Mouse (Mus musculus) layer of hippocampus, postnatal 10 days (tissue): Measurements from ENCODE around the gene Rph3al. TPM values are rescaled to one million over a fixed set of nuclear protein-coding genes. Genes with fewer than 3 reads are reported as not detected.

ENCODE experiments used
- DNase-seq, 2 experiments: peaks; one replicate each; pipeline ENCODE4 v3.0.0; 2021; ENCODE audit warnings: low spot score in 2 of 2
- total RNA-seq, 2 experiments: library from RNA; stranded (reverse); gene quantifications; 2 replicates each; pipeline ENCODE4 v1.2.3; 2021

The Rph3al gene
- total RNA-seq, 2 experiments from 2014 or later: 4.2 to 5.6 TPM

DNA sequence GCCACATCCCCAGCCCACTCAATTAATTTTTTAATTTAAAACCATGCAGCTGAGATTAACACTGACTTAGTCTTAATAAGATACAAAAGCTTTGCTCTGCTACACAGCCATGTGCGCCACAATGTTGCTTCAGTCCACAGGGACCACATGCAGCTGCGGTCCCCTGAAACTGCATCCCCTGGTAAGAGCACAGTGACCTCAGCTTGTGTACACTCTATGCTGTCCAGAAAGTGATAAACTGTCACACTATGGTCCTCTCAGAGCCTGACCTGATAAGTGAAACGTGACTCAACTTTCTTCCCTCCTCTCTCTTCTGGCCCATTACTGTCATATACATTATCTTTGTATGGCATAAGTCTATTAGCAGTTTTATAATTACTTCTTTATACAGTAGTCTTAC, 12.2 kb upstream of the Rph3al start:
- DNase-seq: no peak

DNA sequence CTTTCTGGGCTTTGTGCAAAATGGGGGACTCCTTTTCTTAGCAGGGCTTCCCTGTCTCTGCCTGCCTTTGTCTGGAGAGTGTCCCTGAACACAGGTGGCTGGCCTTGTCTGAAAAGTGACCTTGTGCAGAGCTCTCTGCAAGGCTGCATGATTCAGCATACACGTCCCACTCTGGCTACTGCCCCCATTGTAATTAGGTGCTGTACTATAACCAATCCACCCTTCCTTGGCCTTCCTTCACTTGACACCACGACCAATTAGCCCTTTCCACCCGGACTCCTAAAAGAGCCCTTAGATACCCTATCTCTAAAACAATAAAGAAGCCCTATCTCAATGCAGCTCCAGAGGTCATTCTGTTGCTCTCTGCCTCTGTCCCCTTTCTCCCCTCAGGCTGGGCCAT, 10.6 kb upstream of the Rph3al start:
- no peak for DNase-seq

DNA sequence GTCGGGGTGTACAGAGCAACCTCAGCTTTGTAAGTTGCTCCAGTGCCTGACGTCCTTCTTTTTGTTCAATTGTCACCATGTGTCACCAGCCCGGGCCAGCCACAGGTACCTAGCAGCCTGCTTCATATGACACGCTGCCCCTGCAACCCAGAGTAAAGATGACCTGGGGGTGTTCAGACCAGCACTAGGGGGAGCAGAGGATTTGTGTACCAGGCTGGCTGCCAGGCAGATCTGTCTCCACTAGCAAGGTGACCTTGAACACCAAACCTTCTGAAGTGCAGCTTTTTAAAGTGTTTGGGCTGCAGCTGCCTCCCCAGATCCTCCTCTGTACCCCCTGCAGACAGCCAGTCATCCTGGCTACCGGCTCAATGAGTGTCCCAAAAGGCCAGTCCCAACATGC, 9.0 kb upstream of the Rph3al start:
- DNase-seq: no peak

DNA sequence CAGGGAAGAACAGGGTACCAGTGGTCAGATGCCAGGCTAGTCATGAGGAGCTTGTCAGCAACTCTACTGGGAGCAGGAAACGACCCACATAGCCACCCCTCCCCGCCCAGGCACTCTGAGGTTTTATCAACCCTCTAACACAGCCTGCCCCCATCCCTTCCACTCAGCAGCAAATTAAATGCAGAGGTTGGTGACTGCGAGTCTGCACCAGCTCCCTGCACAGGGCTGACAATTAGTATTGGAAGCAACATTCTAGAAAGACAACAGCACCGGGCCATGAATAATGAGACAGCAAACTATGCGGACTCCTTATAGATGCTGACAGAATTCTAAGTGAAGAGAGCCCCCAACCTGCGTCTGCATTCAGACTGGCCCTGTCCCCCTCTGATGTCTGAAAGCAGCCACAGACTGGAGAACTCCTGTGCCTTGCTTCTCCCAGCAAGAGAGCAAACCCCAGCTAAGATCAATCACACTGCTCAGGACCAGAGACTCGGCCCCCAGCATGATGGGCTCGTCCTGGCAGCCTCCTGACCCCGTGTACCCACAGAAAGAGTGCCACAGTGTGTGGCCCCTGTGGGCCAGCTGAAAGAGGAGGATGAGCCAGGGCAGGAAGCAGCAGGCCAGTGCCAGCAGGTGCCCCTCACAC, 7.7 kb upstream of the Rph3al start:
- no peak for DNase-seq

DNA sequence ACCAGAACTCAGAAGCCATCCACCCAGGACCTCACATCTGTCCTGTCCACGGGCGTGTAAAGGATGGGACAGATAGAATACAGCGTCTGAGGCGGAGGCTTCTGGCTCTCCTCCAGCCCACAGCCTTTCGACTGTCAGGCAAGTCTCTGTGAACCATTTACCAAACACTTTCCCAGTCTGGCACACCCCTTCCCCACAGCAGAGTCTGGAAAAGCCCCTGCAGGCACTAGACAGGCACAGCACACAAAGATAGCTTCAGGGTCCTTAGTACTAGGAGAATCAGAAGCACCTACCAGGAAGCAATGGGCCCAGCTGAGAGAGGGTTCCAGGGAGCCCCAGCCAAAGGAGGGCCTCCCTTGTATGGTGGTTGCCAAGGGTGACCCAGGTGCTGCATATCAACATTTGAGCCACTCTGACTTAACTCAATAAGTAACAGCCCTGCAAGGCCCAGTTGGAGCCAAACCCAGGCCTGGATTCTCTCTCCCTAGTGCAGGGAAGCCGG, 808 bp downstream of the Rph3al start:
- no peak for DNase-seq

DNA sequence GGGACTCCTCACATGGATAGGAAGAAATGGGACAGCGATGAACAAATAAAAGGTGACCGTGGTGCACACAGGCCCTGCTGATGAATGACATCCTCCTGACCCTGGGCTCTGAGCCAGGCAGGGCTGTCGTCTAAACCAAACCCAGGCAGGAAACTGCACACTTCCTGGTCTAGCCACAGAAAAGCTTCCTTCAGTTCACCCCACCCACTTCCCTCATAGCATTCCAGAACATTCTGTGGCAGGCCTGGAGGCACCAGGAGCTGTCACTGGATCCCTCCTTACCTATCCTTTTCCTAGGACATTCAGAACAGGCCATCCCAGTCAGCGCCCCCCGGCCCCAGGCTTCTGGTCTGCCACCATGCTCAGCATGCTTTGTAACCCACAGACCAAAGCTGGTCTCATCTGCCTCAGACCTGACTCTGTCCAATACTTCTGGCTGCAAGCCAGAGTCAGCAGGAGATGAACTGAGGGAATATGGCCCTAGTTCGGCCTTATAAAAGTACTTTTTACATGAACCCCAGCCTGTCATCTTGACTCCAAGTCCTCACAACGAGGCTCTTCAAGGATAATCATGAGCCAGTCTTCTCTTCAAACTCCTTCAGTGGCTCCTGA, 2.3 kb downstream of the Rph3al start:
- DNase-seq: no peak

DNA sequence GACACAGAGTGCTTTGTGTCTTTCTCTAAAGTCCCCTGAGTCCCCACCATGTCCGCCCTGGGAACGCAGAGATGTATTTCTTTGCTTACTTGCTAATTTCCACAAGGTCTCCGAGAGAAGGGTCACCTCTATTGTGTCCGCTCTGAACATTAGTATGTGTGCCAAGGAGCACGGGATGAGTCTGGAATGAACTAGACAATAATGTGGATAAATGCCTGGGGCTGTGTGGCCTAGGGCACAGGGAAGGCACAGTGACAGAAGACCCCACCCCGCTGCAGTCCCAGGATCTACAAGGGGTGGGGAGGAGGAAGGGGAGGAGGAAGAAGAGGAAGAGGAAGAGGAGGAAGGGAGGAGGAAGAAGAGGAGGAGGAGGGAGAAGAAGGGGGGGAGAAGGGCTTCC, 3.8 kb downstream of the Rph3al start:
- DNase-seq: no peak

DNA sequence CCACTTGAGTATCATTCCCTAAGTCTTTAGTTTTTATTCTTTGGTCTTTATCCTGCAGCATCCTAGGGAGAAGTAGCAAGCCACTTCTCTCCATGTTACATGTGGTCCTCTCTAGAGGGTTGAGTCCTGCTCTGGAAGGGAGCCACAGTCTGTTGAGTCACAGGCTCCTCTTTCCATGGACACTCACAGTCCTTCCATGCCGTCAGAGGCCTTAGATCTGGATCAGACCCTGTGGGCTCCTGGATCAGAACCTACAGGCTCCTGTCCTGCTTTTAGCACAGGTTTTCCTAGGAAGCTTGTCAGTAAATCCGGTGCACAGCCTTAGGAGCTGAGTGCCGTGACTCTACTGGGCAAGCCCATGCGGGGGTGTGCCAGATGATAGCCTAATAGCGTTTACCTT, 4.9 kb downstream of the Rph3al start:
- no peak for DNase-seq

DNA sequence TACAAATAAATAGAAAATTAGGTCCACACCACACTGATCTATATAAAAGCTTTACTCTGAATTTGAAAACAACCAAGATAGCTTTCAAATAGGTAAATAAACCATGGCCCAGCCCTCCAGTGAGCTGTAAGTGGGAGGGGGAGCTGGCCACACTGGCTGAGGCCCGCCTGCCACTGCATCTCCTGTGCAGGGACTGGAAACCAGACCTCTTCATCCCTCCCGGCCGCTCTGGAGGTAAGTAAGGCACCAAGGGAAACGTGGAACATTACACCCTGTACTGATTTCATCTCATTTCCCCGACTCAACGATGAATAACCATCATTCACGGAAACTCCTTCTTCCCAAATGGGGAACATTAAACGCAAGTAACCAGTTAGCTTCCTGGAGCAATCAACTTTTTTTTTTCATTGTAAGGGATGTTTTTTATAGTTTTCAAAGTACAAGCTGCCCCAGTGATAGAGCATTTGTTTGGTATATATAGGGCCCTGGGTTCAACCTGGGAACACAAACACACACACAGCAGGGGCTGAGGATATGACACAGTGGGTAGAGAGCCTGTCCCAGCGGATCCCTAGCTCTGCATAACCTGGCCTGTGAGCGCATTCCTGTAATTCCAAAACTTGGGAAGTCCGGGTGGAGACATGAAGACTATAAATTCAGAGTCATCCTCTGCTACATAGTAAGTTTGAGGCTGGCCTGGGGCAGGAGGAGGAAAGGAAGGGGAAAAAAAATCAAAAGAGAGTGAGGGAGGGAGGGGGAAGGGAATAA, 7.1 kb downstream of the Rph3al start:
- DNase-seq: no peak

DNA sequence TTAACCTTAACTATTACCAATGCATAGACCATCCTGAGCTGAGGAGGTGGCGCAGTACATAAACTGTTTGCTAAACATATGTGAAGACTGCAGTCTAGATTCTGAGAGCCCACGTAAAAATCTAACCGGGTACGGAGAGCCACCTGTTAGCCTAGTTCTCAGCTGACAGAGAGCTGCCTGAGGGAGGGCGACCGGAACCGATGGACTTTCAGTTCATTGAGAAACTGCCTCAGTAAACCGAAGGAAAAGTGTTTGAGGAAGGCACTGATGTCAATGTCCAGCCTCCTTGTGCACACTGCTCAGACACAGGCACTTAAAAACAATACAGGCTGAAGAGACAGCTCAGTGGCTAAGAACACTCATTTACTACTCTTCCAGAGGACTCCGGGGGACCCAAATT, 8.0 kb downstream of the Rph3al start:
- DNase-seq: no peak

DNA sequence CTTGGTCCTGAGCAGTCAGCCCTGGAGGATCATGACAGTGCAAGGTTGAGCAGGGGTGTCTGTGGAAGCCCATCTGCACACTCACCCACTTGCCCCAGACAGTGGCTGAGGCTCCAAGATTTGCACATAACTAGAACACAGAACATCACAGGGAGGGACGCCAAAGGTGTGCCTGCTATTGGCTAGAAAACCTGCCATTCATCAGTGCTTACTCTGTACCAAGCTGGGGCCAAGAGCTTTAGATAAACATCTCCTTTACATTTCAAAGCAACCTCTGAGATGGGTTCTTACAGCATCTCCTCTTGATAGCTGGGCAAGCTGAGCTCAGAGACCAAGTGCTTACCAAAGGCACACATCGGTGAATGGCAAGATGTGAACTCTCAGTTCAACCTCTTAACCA, 10.3 kb downstream of the Rph3al start:
- DNase-seq: no peak

DNA sequence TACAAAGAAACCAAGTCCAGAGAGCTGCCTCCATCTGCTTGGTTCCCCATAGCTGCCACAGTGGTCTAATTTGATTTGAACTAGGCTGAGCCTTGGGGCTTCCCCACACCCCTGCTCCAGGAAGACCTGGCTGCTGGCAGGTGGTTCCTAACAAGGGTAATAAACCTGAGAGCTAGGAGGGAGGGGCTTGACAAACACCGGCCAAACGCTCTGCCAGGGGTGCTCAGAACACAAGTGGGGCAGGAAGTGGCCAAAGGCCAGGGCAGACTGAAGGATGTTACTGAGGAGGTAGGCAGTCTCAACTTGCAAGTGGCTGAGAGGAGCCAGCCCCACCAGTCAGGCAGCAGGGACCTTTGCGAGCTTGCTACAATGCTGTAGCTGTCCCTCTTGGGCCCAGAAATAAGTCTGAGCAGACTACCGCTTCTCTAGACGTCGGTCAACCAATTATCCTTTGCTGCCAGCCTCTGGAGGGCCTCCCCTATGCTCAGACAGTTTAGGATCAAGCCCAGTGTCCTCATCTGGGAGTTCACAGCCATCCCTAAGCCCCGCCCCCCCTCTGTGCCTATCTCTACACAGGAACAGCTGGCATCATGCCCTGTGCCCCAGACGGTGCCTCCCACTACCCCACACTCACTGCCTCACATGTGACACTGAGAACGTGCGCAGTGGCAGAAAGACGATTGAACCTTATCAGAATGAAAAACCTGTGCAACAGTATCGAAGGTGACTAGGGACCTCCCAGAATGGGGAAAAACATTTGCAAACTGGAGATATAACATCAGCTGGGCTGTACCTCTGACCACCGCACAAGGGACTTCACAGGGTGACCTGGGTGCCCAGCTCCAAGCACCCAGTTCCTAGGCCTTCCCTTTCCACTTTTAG, 11.6 kb downstream of the Rph3al start:
- DNase-seq: peak; percentile 61 to 64

DNA sequence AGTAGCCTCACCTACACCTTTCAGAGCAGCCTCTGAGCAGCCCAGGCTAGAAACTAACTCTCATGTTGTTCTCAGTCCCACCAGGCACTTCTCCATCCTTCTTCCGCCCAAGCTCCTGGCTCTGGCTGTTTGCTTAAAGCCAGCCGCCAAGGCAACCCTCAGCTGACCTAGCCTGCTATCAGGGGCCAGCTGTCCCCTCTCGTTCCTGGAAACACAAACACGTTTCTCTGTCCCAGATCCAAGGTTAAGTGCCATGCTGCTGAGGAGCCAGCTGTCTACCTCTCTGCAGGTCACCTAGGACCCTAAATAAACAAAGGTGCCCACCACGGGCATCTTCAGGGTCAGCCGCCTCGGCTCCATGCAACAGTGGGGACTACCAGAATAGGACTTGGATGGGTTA, 12.4 kb downstream of the Rph3al start:
- no peak for DNase-seq

DNA sequence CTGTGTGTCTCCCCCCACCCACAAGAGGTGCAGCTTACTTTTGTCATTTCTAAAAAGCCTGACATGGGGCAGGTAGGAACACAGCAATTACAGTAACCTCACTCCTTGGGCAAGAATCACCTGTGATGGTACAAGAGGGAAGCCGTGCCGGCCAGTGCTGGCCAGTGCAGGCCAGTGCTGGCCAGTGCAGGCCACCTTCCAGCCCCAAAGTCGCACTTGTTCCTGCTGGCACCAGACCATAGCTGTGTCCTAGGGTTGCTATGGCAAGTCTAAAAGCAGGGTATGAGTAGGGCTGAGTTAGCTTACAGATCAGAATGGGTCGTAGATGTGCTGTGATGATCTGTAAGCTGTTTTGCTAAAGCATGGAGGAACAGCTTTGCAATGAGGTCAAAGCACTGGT, 15.5 kb downstream of the Rph3al start:
- DNase-seq: no peak

DNA sequence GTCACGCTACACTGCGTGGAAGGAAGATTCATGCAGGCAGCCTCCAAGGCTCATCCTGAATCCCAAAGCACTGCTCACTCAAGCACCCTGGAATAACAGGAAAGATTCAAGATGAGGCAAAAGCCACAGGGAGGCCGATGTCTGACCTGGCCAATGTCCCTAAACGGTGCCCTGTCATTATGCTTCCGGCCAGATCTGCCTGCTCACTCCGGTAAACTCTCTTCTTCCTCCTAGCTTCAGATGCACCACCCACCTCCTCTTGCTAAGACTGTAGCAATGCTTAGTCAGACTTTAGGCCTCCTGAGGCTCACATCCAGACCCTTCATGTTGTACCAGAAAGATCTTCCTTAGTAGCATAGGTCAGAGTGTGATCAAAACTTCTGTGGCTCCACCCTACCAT, 19.1 kb downstream of the Rph3al start:
- DNase-seq: no peak

DNA sequence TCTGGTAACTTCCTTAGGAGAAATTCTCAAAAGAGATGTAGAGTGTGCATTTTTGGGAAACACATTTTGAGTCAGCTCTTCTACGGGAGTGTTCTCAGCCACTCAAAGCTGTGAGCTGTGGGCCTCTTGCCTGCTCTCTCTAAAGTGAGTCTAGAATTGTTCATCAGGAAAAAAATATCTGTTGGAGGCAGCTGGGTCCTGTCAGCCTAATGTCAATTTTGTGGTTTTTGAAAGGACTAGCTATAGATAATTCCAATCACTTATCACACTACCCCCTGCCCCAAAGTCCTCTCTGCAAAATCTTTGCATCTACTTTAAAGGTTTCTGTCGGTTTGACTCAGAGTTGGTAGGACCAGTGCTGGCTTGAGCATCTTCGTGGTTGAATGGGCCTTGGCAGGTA, 20.9 kb downstream of the Rph3al start:
- no peak for DNase-seq

DNA sequence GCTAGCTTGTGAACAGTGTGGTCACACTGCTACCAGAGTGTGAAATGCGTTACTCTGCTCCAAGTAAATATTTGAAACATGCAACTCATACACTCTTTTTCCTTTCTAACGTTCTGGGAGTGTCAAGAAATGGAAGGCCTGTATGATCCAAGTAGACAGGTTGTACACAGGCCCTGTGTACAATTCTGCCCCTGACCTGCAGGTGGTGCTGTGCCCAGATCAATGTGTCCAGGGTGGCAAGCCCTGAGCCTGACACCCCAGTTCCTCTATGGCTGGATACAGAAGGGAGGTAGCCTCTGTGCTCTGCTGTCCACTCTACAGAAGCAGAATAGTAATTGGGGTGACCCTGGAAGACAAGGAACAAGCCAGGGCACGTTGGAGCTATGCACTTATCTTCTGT, 24.3 kb downstream of the Rph3al start:
- DNase-seq: peak in 1 of 2 experiments; percentile 51

DNA sequence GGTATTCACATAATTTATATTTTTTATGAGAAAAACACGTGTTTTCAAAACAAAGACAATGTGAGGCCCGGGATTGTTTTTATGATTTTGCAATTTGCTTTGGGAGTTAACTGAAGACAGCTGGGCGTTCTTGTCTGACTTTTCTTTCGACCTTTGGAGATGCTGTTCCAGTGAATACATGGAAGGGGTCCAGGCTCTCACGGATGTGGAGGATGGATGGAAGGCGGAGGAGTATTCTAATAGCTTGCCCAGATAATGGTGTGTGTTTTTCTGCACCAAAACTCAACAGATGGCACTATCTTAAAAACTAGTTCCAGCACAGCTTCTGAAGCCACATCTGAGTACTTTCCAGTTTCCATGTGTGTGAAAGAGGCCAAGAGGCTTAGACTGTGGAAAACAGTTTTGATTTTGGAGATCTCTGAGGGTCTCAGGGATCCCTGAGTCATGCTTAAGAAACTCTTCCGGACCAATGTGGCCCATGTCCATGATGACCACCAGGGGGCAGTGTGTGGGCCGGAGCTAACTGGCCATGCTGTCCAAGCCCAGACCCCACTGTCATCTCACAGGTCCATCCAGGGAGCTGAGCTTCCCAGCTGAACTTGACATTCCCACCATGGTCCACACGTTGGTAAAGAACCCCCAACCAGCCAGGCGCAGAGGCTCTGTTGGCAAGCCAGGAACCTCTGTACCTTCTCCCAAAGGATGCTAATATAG, 25.1 kb downstream of the Rph3al start:
- DNase-seq: peak; percentile 56 to 60

DNA sequence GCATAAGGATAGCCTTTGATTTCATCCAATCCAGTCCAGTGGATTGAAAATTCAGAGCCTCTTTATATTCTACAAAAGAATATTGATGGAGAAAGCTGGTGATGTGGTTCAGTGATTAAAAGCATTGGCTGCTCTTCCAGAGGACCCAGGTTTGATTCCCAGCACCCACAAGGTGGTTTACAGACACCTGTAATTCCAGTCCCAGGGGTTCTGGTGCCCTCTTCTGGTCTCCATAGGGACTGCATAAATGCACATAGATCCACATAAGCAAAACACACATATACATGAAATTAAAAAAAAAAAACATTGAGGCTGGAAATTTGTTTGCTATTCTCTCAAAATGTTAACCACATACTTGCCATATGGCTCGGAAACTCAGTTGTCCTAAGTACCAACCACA, 26.3 kb downstream of the Rph3al start:
- no peak for DNase-seq

DNA sequence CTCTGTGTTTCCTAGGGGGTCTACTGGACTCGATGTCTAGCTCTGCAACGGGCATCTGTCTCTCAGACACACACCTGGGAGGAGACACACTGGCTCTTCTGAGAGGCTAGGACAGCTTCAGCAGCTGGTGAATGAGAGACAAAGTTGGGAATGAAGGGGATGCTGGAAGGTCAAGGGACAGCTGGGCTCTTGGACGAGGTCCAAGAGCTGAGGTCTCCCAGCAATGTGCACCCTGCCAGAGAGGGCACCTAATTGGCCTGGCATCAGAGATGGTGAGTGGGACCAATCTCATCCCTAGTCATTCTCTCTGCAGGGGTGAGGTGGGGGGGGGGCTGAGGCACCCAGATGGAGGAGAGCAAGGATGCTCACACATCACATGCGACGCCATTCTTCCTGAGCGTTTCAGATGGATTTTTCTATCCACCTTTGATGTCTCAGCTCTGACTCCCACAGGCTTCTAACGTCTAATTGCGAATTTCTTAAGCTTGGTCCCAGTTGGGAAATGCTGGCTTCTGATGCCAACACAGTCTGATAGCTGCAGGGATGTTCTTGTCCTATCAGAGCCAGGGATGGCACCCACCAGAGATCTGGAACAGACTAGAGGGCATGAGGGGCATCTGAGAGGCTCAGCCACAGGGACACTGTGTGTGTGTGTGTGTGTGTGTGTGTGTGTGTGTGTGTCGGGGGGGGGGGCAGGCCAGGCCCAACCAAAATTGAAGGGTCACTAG, 28.4 kb downstream of the Rph3al start:
- DNase-seq: no peak
